Mouse (Mus musculus) megakaryocyte-erythroid progenitor cell, adult 5-6 weeks (primary cell): ENCODE results near the gene Olfr392. TPM values are rescaled to one million over a fixed set of nuclear protein-coding genes. Genes with fewer than 3 reads are reported as not detected.

Experiments
- ATAC-seq: replicated peaks from 2 replicates; pipeline ENCODE4 v1.8.0; 2016; ENCODE audit warnings: mild to moderate bottlenecking, inconsistent platforms; ENCODE audit not compliant: severe bottlenecking, poor library complexity, low FRiP score, low TSS enrichment
- total RNA-seq, 2 experiments: library from RNA; stranded (forward) in 1 of 2; stranded (reverse) in 1 of 2; fragments of 200-1000, 215-1000 nt in 1 of 2; fragments of >200 nt in 1 of 2; fragmentation: Nextera tagmentation in 1 of 2; gene quantifications; 2 replicates each; pipeline ENCODE4 v1.2.3; 2014 to 2017

Olfr392 gene
- total RNA-seq (2014; fragmentation: Nextera tagmentation), result not detected in 2 replicates
- not detected in 2 replicates for total RNA-seq (2017)

- no peak for ATAC-seq
Measured at GRCm38 (mm10) chr11:73816949-73817348, at the start of gene Olfr392. Gene Olfr392, minus strand, starts transcription at chr11:73817049.

GRCm38 (mm10) chr11:73851354-73851753 lies 34.5 kb upstream of the Olfr392 start, which contains the start of gene Olfr393:
Gene Olfr393, minus strand, starts transcription at chr11:73851454.
- no peak for ATAC-seq

- ATAC-seq, result no peak
Measured at GRCm38 (mm10) chr11:73802952-73803351, 13.9 kb downstream of the Olfr392 start, which contains the start of gene Olfr391-ps. Gene Olfr391-ps, minus strand, starts transcription at chr11:73803052.

- no peak for ATAC-seq
Measured at GRCm38 (mm10) chr11:73782664-73783063, 34.2 kb downstream of the Olfr392 start, which contains the start of gene Olfr390. Gene Olfr390, plus strand, starts transcription at chr11:73782964.

- no peak for ATAC-seq
Measured at GRCm38 (mm10) chr11:73780613-73781012, 36.2 kb downstream of the Olfr392 start, which contains the start of gene Olfr389. Gene Olfr389, minus strand, starts transcription at chr11:73780713.

Other genes with a start within 250 kb of the Olfr392 start
- gene Olfr385, start 224.0 kb downstream of the Olfr392 start, total RNA-seq (2014; fragmentation: Nextera tagmentation), result not detected in 2 replicates
- gene Olfr385, start 224.0 kb downstream of the Olfr392 start, total RNA-seq (2017), result not detected in 2 replicates
- not detected in 2 replicates for gene Olfr384, start 218.5 kb downstream of the Olfr392 start, total RNA-seq (2014; fragmentation: Nextera tagmentation)
- gene Olfr384, start 218.5 kb downstream of the Olfr392 start, total RNA-seq (2017), result not detected in 2 replicates
- not detected in 2 replicates for gene Zfp735, start 128.3 kb downstream of the Olfr392 start, total RNA-seq (2014; fragmentation: Nextera tagmentation)
- not detected in 2 replicates for gene Zfp735, start 128.3 kb downstream of the Olfr392 start, total RNA-seq (2017)
- not detected in 2 replicates for gene Olfr389, start 36.3 kb downstream of the Olfr392 start, total RNA-seq (2014; fragmentation: Nextera tagmentation)
- gene Olfr389, start 36.3 kb downstream of the Olfr392 start, total RNA-seq (2017), result not detected in 2 replicates
- not detected in 2 replicates for gene Olfr390, start 34.1 kb downstream of the Olfr392 start, total RNA-seq (2014; fragmentation: Nextera tagmentation)
- gene Olfr390, start 34.1 kb downstream of the Olfr392 start, total RNA-seq (2017), result not detected in 2 replicates
- gene Olfr391-ps, start 14.0 kb downstream of the Olfr392 start, total RNA-seq (2014; fragmentation: Nextera tagmentation), result not detected in 2 replicates
- gene Olfr391-ps, start 14.0 kb downstream of the Olfr392 start, total RNA-seq (2017), result not detected in 2 replicates
- not detected in 2 replicates for gene Olfr393, start 34.4 kb upstream of the Olfr392 start, total RNA-seq (2014; fragmentation: Nextera tagmentation)
- gene Olfr393, start 34.4 kb upstream of the Olfr392 start, total RNA-seq (2017), result not detected in 2 replicates
- gene Olfr394, start 73.7 kb upstream of the Olfr392 start, total RNA-seq (2014; fragmentation: Nextera tagmentation), result not detected in 2 replicates
- gene Olfr394, start 73.7 kb upstream of the Olfr392 start, total RNA-seq (2017), result not detected in 2 replicates
- not detected in 2 replicates for gene Olfr395, start 92.2 kb upstream of the Olfr392 start, total RNA-seq (2014; fragmentation: Nextera tagmentation)
- not detected in 2 replicates for gene Olfr395, start 92.2 kb upstream of the Olfr392 start, total RNA-seq (2017)
- gene Olfr23, start 119.6 kb upstream of the Olfr392 start, total RNA-seq (2014; fragmentation: Nextera tagmentation), result not detected in 2 replicates
- not detected in 2 replicates for gene Olfr23, start 119.6 kb upstream of the Olfr392 start, total RNA-seq (2017)
- gene Olfr397, start 143.8 kb upstream of the Olfr392 start, total RNA-seq (2014; fragmentation: Nextera tagmentation), result not detected in 2 replicates
- not detected in 2 replicates for gene Olfr397, start 143.8 kb upstream of the Olfr392 start, total RNA-seq (2017)
- not detected in 2 replicates for gene Olfr398, start 173.4 kb upstream of the Olfr392 start, total RNA-seq (2014; fragmentation: Nextera tagmentation)
- not detected in 2 replicates for gene Olfr398, start 173.4 kb upstream of the Olfr392 start, total RNA-seq (2017)
- not detected in 2 replicates for gene Olfr139, start 239.5 kb upstream of the Olfr392 start, total RNA-seq (2014; fragmentation: Nextera tagmentation)
- gene Olfr139, start 239.5 kb upstream of the Olfr392 start, total RNA-seq (2017), result not detected in 2 replicates
- gene Olfr399, start 239.6 kb upstream of the Olfr392 start, total RNA-seq (2014; fragmentation: Nextera tagmentation), result not detected in 2 replicates
- not detected in 2 replicates for gene Olfr399, start 239.6 kb upstream of the Olfr392 start, total RNA-seq (2017)